Mouse (Mus musculus): ENCODE data around the gene Synpr. TPM values are rescaled to one million over a fixed set of nuclear protein-coding genes. Genes with fewer than 3 reads are reported as not detected.
A peak's percentile ranks its signal among the peaks of the same experiment; 100 is the strongest.

Gene Synpr
- total RNA-seq, 2 experiments from 2014 or later, result 4.9 to 7.0 TPM

DNA sequence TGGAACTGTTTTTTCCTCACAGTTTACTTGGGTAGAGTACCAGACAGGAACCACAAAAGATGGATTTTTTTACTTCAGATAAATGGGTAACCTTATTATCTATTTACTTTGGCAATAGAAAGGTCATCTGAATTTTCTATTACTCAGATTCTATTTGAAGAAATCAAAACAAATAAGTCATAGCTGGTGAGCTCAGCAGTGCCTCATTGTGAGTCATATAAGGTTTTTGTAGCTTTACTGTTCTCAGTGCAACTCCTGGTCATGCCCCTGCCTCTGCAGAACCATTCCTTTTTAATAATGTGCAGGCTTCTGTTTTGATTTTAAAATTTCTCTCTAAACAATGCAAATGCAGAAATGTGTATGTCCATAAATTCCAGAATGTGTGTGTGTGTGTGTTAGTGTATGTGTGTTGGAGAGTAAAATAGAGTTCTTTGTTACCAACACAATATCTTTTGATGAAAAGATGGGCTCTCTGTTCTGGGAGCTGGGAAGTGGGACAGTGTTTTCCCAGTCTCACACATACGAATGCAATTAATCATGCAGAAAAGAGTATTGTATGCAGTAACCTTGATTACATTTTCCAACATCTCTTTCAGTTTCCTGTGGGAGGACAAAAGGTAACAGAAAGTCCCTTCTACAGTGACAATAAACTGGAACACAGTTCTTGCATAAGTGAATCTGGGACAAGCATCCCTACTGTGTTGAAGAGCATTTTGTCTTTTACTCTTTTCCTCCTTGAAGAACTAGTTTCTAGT is 269.2 kb downstream of the Synpr start:
- DNase-seq, result no peak

DNA sequence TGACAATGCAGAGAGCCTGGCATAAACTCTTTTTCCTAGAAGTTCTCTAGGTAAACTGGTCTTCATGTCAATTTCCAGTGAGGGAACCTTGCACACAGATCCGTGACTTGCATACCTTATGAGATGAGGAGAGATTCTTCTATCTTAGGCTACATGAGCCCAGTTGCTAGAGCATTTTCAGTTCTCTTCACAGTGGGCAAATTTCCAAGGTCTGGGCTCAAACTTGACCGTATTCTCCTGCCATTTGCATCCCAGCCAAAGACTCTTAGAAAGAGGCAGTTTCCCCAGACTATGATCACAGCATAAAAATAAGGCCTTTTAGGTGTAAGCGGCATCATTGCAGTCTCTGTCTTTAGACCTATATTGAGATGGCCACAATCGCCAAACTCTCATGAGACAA is 270.1 kb downstream of the Synpr start:
- DNase-seq, result peak; percentile 4

DNA sequence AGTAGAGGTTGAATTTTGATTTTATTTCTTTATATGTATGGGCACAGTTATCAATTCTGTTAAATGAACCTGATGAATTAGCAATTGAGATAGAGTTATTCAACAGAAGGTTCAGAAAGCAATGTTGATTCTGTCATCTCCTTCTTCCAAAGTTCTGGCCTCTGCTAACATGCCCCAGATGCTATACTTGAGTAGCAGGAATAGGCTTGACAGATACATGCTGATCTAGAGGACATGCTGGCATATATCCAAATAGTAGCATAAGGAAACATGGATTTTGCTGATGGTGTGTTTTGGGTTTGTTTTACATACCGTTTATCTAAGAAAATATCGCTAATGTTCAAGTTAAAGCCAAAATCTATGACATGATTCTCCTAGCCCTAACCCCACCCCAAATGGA is 273.5 kb downstream of the Synpr start:
- DNase-seq, result no peak

DNA sequence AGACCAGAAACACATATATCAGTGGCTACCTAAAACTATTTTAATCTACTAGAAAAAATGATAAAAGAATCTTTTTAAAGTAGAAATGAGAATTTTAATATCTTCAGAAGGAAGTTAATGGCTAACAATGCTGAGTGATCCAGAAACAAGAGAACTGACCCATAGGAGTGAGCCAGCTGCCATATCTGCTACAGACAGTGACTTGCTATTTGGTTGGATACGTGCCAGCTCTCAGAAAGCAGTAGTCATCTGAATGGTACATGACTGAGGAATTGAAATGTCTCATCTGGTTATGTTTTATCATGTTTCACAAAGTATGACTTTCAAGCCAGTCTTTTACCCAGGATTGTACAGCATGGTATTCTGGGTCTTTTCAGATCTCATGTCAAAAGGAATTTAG is 282.7 kb downstream of the Synpr start:
- DNase-seq, result no peak

DNA sequence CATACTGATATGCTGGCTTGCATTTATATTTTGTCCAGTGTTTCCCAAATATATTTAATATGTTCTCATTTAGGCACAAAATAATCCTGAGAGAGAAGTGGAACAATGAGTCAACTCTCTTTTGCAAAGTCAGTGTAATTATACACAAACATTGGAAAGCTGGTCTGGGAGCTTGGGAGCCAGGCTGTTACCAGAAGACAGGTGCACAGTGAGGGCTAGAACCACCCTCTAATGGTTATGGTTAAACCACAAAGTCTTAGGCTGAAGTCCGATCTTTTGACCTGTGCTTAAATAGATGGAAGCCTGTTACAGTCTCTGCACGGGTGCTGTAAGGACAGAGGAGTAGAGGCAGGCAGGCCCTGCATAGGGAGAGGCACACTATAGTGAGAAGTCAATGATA is 283.4 kb downstream of the Synpr start:
- DNase-seq, result no peak

DNA sequence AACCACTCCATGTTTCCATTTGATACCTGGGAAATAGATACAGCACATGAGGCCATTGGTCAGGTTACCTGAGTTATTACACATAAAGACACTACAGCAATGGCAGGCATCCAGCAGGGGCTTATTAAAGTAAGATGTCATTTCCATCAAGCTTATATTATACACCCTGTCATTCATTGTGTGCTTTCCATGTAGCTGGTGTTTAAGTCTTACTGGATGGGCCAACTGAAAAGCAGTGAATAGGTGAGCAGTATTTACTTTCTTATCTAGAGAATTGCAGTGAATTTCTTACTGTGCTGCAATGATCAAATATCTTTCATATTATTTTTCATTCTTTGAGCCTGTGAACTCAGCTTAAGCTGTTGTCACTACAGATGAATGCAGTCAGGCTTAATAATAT is 287.4 kb downstream of the Synpr start:
- no peak for DNase-seq

DNA sequence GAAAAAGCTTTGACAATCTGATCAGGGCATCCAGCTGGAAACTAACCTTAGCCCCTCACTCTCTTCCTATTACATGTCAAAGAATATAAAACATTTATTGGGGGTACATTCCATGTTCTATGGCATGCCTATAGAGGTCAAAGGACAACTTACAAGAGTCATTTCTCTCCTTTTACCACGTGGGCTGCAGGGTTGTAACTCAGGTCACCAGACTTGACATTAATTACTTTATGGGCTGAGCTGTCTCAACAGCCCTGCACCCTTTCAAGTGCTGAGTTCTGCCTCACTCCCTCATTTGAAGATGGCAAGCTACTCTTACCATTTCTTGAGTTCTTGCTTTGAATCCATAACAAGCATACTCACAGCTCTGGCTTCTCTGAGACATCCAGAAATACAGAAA is 287.9 kb downstream of the Synpr start:
- no peak for DNase-seq

DNA sequence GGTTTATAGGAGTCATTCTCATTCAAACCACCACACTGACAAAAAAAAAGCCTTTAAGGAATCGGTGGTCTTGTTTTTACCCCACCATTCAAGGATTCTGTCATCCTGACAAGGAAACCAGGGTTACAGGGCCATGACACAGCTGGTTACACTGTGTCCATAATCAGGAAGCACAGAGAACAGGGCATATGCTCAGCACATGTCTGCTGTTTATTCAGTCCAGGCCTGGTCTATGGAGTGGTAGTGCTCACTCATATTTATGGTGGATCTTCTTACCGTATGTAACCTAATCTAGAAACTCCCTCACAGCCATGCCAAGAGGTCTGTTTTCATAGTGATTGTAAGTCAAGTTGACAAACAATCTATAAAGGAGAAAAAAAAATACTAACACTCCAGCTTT is 293.5 kb downstream of the Synpr start:
- no peak for DNase-seq

DNA sequence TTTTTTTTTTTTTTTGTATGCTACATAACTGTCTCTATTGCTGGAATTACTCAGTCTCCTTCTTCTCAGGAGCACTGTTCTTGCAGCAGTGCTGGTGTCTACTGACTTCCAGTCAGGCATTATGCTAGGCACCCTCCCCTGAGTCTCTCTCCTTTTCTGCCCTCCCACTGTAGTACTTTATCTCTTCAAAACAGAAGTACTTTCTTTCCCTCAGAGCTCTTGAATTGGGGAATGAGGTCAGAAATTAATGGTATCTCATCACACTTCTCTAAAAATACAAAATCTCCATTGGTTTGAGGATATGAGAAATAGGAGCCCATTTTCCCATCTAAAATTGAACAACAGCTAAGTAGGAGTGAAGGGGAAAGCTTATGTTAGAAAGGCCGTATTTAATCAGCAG is 294.2 kb downstream of the Synpr start:
- no peak for DNase-seq

DNA sequence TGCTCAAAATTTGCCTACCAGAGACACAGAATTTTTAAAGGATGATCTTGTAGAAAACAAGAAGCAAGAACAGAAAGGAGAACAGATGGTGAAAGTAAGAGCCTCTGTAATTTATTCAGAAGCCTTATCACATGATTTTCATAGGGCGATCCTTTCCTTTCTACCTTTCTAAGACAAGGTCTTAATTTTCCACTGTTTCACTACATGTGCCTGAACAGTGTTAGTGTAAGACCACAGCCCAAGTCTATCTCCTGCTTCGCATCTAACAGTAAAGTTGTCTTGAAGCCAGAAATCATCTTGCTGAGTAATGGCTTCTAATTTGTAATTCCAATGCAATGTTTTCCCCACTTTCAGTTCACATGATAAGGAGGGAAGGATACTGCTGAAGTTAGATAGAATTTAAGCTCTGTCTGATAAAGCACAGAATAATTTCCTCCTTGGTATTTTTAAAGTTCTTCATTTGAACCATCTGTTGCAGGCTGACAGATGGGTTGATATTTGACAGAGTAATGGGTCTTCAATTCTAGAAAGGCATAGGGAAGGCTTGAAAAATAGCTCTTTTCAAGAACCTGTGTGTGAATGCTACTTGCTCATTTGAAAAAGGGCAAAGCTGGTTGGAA is 308.9 kb downstream of the Synpr start:
- no peak for DNase-seq

DNA sequence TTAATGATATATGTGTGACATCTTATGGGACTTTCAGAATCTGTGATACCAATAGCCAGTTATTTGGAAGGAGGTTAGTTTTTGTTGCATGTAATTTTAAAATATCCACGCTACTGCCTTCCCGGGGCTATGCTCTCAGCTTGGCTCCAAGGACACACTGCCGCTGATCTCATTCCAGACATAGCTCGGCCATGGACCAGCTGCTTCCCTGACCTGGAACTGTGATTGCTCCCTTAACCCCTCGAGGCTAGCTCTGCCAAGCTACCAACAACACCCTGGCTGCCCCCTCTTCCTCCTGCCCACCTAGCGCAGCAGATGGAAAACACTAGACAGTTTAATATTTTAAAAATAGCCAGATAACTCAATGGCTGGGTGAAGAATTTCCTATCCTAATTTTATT is 311.7 kb downstream of the Synpr start:
- DNase-seq, result peak; percentile 8

DNA sequence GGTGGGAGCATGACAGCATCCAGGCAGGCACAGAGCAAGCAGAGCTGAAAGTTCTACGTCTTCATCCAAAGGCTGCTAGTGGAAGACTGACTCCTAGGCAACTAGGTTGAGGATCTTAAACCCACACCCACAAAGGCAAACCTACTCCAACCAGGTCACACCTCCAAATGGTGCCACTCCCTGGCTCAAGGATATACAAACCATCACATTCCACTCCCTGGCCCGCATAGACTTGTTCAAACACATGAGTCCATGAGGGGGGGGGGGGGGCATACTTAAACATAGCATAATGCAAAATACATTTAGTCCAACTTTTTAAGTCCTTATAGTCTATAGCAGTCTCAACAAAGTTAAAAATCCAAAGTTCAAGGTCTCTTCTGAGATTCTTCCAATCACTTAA is 312.6 kb downstream of the Synpr start:
- no peak for DNase-seq

DNA sequence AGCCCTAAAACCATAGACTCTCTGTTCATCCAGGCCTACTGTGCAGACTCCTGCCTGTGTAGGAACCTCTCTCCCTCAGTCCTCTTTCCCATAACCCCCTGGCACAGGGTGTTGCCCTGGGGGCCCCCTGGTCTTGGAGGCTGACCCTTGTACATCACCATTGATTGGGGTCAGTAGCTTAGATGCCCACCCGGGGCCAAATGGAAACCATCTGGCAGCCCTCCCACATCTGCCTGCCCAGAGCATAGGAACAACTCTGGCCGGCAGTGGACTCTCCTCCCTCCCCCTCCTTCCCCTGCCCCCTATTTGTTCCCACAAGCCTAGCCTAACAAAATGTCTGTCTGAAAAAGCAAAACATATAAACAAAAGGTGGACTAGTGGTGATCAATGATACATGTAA is 336.0 kb downstream of the Synpr start:
- no peak for DNase-seq

DNA sequence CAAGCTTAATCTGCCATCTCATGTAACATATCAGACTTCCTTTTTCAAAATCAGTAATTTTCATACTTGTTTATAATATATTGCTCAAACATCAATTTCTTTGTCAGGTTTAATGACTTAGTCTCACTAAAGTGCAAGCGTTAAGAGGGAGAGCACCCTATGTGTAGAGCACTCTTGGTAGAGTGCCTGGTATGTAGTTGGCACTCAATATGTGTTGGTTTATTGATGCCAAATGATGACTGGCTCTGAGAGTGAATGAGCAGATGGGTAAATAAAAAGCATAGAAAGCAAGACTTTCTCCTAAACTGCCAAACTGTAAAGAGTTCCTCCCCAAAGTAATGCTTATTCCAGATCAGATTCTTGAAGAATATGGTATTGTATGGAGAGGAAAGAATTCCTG is 365.3 kb downstream of the Synpr start:
- no peak for DNase-seq

DNA sequence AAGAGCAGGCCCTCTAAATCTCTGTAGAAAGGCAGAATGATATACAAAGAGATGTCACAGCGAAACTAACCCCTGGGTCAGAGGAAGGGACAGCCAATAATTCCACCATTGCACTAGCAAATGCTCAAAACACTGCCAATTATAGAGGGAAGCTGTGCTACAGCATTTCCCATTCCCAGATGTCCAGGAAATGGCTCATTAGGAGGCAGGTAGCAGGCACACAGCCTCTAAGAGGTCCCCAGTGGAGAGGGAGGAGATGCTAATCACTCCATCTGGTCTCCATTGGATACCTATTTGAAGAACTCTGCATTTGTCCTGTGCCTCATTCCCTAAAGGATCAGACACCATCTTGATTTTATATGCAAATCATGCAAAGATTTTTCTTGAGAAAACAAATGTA is 366.5 kb downstream of the Synpr start:
- no peak for DNase-seq

DNA sequence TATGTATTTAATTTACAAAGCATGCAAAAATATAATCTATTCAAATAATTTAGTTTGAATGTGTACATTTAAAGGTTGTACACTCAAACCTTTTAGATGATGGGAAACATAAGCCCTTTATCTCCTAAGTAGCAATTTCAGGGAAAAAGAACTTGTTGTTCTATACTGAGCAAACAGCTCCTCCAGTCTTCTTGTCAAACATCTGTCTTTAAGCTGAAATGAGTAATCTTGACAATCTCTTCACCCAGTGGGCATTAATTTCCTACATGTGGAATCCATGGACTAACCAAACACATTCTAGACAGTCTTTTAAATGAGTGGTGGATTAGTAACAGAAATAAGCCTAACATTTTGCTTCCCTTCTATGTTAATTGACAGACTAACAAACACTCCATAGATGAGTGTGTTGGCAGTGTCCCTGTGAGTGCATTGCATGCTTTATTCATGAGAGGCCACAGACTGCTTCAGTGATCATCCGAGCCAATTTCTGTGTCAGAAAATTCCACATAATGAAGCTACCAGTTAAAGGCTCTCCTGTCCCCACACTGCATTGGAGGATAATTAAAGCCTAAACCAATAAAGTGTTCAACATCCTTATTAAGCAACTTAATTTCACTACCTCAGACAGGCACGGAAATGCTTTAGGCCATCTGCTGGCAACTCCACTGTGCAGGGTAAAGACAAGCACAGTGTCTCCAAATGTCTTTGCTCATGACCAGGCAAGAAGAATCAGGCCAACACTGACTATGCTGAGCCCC is 367.1 kb downstream of the Synpr start:
- no peak for DNase-seq
